Mouse (Mus musculus): ENCODE data around the gene Relb. TPM values are rescaled to one million over a fixed set of nuclear protein-coding genes. Genes with fewer than 3 reads are reported as not detected.

The Relb gene
- polyA plus RNA-seq, 1 experiment from 2014 or later: 10.5 TPM

GRCm38 (mm10) chr7:19558965-19559364, 70.3 kb downstream of the Relb start:
- peaks cover 12% of the 10 kb centered on the region; the same call in 1 of the 2 replicates for H3K4me1 ChIP-seq (replicated peaks; ENCODE audit: control insufficient read depth, insufficient read depth, low read length)
- ATAC-seq: no peak
- no peaks in the 10 kb centered on the region for H3K27me3 ChIP-seq (replicated peaks; ENCODE audit: control insufficient read depth, insufficient read depth, low read length)
- H3K36me3 ChIP-seq (ENCODE audit: control insufficient read depth, insufficient read depth): peaks cover 5% of the 10 kb centered on the region; the same call in 1 of the 2 replicates
- peak overlapping the region; percentile 7; the same call in 1 of the 2 replicates for H3K9ac ChIP-seq (ENCODE audit: low read depth, low read length)
- no peak overlapping the region for H3K27ac ChIP-seq (ENCODE audit: low read depth, low read length)
- TF ChIP-seq CTCF (IDR thresholded peaks at IDR 0.05; ENCODE audit: low read depth): peak; percentile 68
- H3K4me2 ChIP-seq (replicated peaks; ENCODE audit: low read depth): peak overlapping the region; percentile 27; the same call in 1 of the 2 replicates
- WGBS: 61% methylated on average over 2 of the region's 2 CpGs
- no peaks in the 10 kb centered on the region for H3K9me3 ChIP-seq (ENCODE audit: control insufficient read depth)
- H3K4me3 ChIP-seq (ENCODE audit: low read depth, low read length): no peak overlapping the region

- Histone ChIP-seq H3K4me1 (replicated peaks; ENCODE audit: control insufficient read depth, insufficient read depth, low read length) (peaks cover 12% of the 10 kb centered on the region; the same call in 1 of the 2 replicates), H3K4me3 (ENCODE audit: low read depth, low read length) (no peak overlapping the region), H3K9me3 (ENCODE audit: control insufficient read depth) (no peaks in the 10 kb centered on the region), H3K36me3 (ENCODE audit: control insufficient read depth, insufficient read depth) (peaks cover 12% of the 10 kb centered on the region; the same call in 1 of the 2 replicates), H3K27me3 (replicated peaks; ENCODE audit: control insufficient read depth, insufficient read depth, low read length) (no peaks in the 10 kb centered on the region), H3K27ac (ENCODE audit: low read depth, low read length) (peak overlapping the region; percentile 15; the same call in 1 of the 2 replicates), H3K9ac (ENCODE audit: low read depth, low read length) (no peak overlapping the region), H3K4me2 (replicated peaks; ENCODE audit: low read depth) (no peak overlapping the region; the same call in 1 of the 2 replicates)
- no peak for TF ChIP-seq CTCF (IDR thresholded peaks at IDR 0.05; ENCODE audit: low read depth)
- 91% methylated on average over 6 of the region's 6 CpGs for WGBS
- ATAC-seq: no peak
These were observed 71.0 kb downstream of the Relb start for GRCm38 (mm10) chr7:19557982-19558900.

- TF ChIP-seq CTCF (IDR thresholded peaks at IDR 0.05; ENCODE audit: low read depth): no peak
- no peak overlapping the region for H3K4me2 ChIP-seq (replicated peaks; ENCODE audit: low read depth)
- ATAC-seq: no peak
- 90% methylated on average over 2 of the region's 2 CpGs for WGBS
- H3K4me1 ChIP-seq (replicated peaks; ENCODE audit: control insufficient read depth, insufficient read depth, low read length): peaks cover 17% of the 10 kb centered on the region; the same call in 1 of the 2 replicates
- no peaks in the 10 kb centered on the region for H3K9me3 ChIP-seq (ENCODE audit: control insufficient read depth)
- H3K36me3 ChIP-seq (ENCODE audit: control insufficient read depth, insufficient read depth): peaks cover 12% of the 10 kb centered on the region; the same call in 1 of the 2 replicates
- H3K9ac ChIP-seq (ENCODE audit: low read depth, low read length): no peak overlapping the region
- no peaks in the 10 kb centered on the region for H3K27me3 ChIP-seq (replicated peaks; ENCODE audit: control insufficient read depth, insufficient read depth, low read length)
- no peak overlapping the region for H3K4me3 ChIP-seq (ENCODE audit: low read depth, low read length)
- no peak overlapping the region; the same call in 1 of the 2 replicates for H3K27ac ChIP-seq (ENCODE audit: low read depth, low read length)
These were observed 72.2 kb downstream of the Relb start for GRCm38 (mm10) chr7:19557086-19557485.

Other genes with a start within 250 kb of the Relb start
- 6.2 and 8.7 TPM in 2 replicates for gene Ercc2, start 247.4 kb downstream of the Relb start, polyA plus RNA-seq (2015; fragmentation: Nextera tagmentation; extraction: Ambion mirVana)
- gene Klc3, start 225.3 kb downstream of the Relb start, polyA plus RNA-seq (2015; fragmentation: Nextera tagmentation; extraction: Ambion mirVana): 1.6 TPM in 2 replicates
- 25.2 and 26.2 TPM in 2 replicates for gene Ckm, start 224.7 kb downstream of the Relb start, polyA plus RNA-seq (2015; fragmentation: Nextera tagmentation; extraction: Ambion mirVana)
- 4.2 and 4.7 TPM in 2 replicates for gene Mark4, start 170.6 kb downstream of the Relb start, polyA plus RNA-seq (2015; fragmentation: Nextera tagmentation; extraction: Ambion mirVana)
- 1.1 and 1.9 TPM in 2 replicates for gene Exoc3l2, start 166.1 kb downstream of the Relb start, polyA plus RNA-seq (2015; fragmentation: Nextera tagmentation; extraction: Ambion mirVana)
- 3.4 TPM in 2 replicates for gene Bloc1s3, start 121.1 kb downstream of the Relb start, polyA plus RNA-seq (2015; fragmentation: Nextera tagmentation; extraction: Ambion mirVana)
- gene Trappc6a, start 121.0 kb downstream of the Relb start, polyA plus RNA-seq (2015; fragmentation: Nextera tagmentation; extraction: Ambion mirVana): 108 and 118 TPM in 2 replicates
- not detected in 2 replicates for gene Nkpd1, start 111.6 kb downstream of the Relb start, polyA plus RNA-seq (2015; fragmentation: Nextera tagmentation; extraction: Ambion mirVana)
- 13.9 and 15.0 TPM in 2 replicates for gene Ppp1r37, start 66.4 kb downstream of the Relb start, polyA plus RNA-seq (2015; fragmentation: Nextera tagmentation; extraction: Ambion mirVana)
- 0.14 TPM in 1 of 2 replicates, not detected in the other for gene Zfp296, start 52.2 kb downstream of the Relb start, polyA plus RNA-seq (2015; fragmentation: Nextera tagmentation; extraction: Ambion mirVana)
- 99.5 and 102 TPM in 2 replicates for gene Gemin7, start 51.8 kb downstream of the Relb start, polyA plus RNA-seq (2015; fragmentation: Nextera tagmentation; extraction: Ambion mirVana)
- 14.8 and 16.9 TPM in 2 replicates for gene Clasrp, start 25.0 kb downstream of the Relb start, polyA plus RNA-seq (2015; fragmentation: Nextera tagmentation; extraction: Ambion mirVana)
- 66.1 and 70.6 TPM in 2 replicates for gene Clptm1, start 35.6 kb upstream of the Relb start, polyA plus RNA-seq (2015; fragmentation: Nextera tagmentation; extraction: Ambion mirVana)
- gene Apoc2, start 48.5 kb upstream of the Relb start, polyA plus RNA-seq (2015; fragmentation: Nextera tagmentation; extraction: Ambion mirVana): 11,285 and 12,482 TPM in 2 replicates
- 5.6 and 13.5 TPM in 2 replicates for gene Gm44805, start 52.0 kb upstream of the Relb start, polyA plus RNA-seq (2015; fragmentation: Nextera tagmentation; extraction: Ambion mirVana)
- 0.70 and 1.4 TPM in 2 replicates for gene Apoc4, start 52.0 kb upstream of the Relb start, polyA plus RNA-seq (2015; fragmentation: Nextera tagmentation; extraction: Ambion mirVana)
- 34.7 and 50.0 TPM in 2 replicates for gene Apoc1, start 63.2 kb upstream of the Relb start, polyA plus RNA-seq (2015; fragmentation: Nextera tagmentation; extraction: Ambion mirVana)
- 435 and 436 TPM in 2 replicates for gene Apoe, start 69.8 kb upstream of the Relb start, polyA plus RNA-seq (2015; fragmentation: Nextera tagmentation; extraction: Ambion mirVana)
- 80.1 and 85.5 TPM in 2 replicates for gene Tomm40, start 86.0 kb upstream of the Relb start, polyA plus RNA-seq (2015; fragmentation: Nextera tagmentation; extraction: Ambion mirVana)
- gene Nectin2, start 121.0 kb upstream of the Relb start, polyA plus RNA-seq (2015; fragmentation: Nextera tagmentation; extraction: Ambion mirVana): 93.1 and 94.7 TPM in 2 replicates
- gene Bcam, start 141.6 kb upstream of the Relb start, polyA plus RNA-seq (2015; fragmentation: Nextera tagmentation; extraction: Ambion mirVana): 36.2 and 38.0 TPM in 2 replicates
- gene Cblc, start 167.4 kb upstream of the Relb start, polyA plus RNA-seq (2015; fragmentation: Nextera tagmentation; extraction: Ambion mirVana): 54.8 and 56.5 TPM in 2 replicates
- 19.0 and 23.7 TPM in 2 replicates for gene Bcl3, start 193.3 kb upstream of the Relb start, polyA plus RNA-seq (2015; fragmentation: Nextera tagmentation; extraction: Ambion mirVana)
- gene Gm19345, start 222.6 kb upstream of the Relb start, polyA plus RNA-seq (2015; fragmentation: Nextera tagmentation; extraction: Ambion mirVana): 0.16 and 0.39 TPM in 2 replicates
- not detected in 2 replicates for gene Ceacam16, start 231.9 kb upstream of the Relb start, polyA plus RNA-seq (2015; fragmentation: Nextera tagmentation; extraction: Ambion mirVana)